Mouse (Mus musculus) cerebellum, postnatal 25 days (tissue): ENCODE results near the gene Pax9.

Experiments
- DNase-seq, 2 experiments: peaks; one replicate each; pipeline ENCODE4 v3.0.0; 2021; ENCODE audit warnings: mixed read lengths in 2 of 2

The Pax9 gene

GRCm38 (mm10) chr12:56697785-56698184 lies 6.2 kb downstream of the Pax9 start:
- DNase-seq, result no peak

- DNase-seq, result no peak
Measured at GRCm38 (mm10) chr12:56698191-56698980, 6.8 kb downstream of the Pax9 start.

GRCm38 (mm10) chr12:56699351-56699750 lies 7.8 kb downstream of the Pax9 start:
- no peak for DNase-seq

- peak in 1 of 2 experiments; percentile 4 for DNase-seq
Measured at GRCm38 (mm10) chr12:56699915-56700900, 8.6 kb downstream of the Pax9 start.

- no peak for DNase-seq
Measured at GRCm38 (mm10) chr12:56701004-56701403, 9.4 kb downstream of the Pax9 start.

- DNase-seq, result no peak
Measured at GRCm38 (mm10) chr12:56717971-56718706, 26.6 kb downstream of the Pax9 start.

- DNase-seq, result no peak
Measured at GRCm38 (mm10) chr12:56718707-56719051, 27.1 kb downstream of the Pax9 start.

GRCm38 (mm10) chr12:56727631-56728030 lies 36.1 kb downstream of the Pax9 start:
- no peak for DNase-seq

GRCm38 (mm10) chr12:56737104-56737503 lies 45.5 kb downstream of the Pax9 start:
- no peak for DNase-seq
